Mouse (Mus musculus): ENCODE results near the gene Gm11565.
"Not testable (repeated sequence)": the region's sequence is repeated elsewhere in the genome, so short reads cannot be mapped to it uniquely, and the experiment has no call there.

Gene Gm11565

GRCm38 (mm10) chr11:99914451-99914850, at the start of gene Gm11565:
Gene Gm11565, plus strand, starts transcription at chr11:99914751.
- no peak for DNase-seq

GRCm38 (mm10) chr11:99873089-99873488, 41.5 kb upstream of the Gm11565 start, which contains the start of gene Krtap9-1:
Gene Krtap9-1, plus strand, starts transcription at chr11:99873389.
- not testable (repeated sequence) for DNase-seq

- not testable (repeated sequence) for DNase-seq
Measured at GRCm38 (mm10) chr11:99878887-99879286, 35.7 kb upstream of the Gm11565 start, which contains the start of gene Gm11567. Gene Gm11567, plus strand, starts transcription at chr11:99879187.

- DNase-seq: no peak
Measured at GRCm38 (mm10) chr11:99907620-99908019, 6.9 kb upstream of the Gm11565 start, which contains the start of gene Krtap31-1. Gene Krtap31-1, plus strand, starts transcription at chr11:99907920.

GRCm38 (mm10) chr11:99935991-99936390, 21.4 kb downstream of the Gm11565 start, which contains the start of gene Krtap31-2:
Gene Krtap31-2, plus strand, starts transcription at chr11:99936291.
- no peak for DNase-seq

GRCm38 (mm10) chr11:99937751-99938264, 23.3 kb downstream of the Gm11565 start:
- no peak for DNase-seq

GRCm38 (mm10) chr11:99948175-99948574, 33.6 kb downstream of the Gm11565 start, which contains the start of gene Krtap9-5:
Gene Krtap9-5, plus strand, starts transcription at chr11:99948475.
- DNase-seq: no peak

- peak in 1 of 2 experiments; percentile 28 for DNase-seq
Measured at GRCm38 (mm10) chr11:99964213-99964612, 49.7 kb downstream of the Gm11565 start.
